Mouse (Mus musculus): ENCODE data around the gene Ildr2.

GRCm38 (mm10) chr1:166326421-166326820 is 72.5 kb downstream of the Ildr2 start:
- TF ChIP-seq CTCF (IDR thresholded peaks at IDR 0.05; ENCODE audit: low read depth) (no peak), EP300 (IDR thresholded peaks at IDR 0.05; ENCODE audit: low read depth) (no peak)
